Mouse (Mus musculus) liver, embryonic 14.5 days (tissue): ENCODE data around the gene Hpdl. TPM values are rescaled to one million over a fixed set of nuclear protein-coding genes. Genes with fewer than 3 reads are reported as not detected.

ENCODE experiments used
- ATAC-seq: fragments of 200-750 bp; cut with Nextera tagmentation; 2 replicates; pipeline ENCODE4 v1.8.0; 2017; ENCODE audit warnings: moderate number of reproducible peaks, mild to moderate bottlenecking, moderate library complexity; ENCODE audit not compliant: insufficient read depth
- DNase-seq, 3 experiments: peaks; one replicate each; pipeline ENCODE4 v3.0.0-alpha.2; 2012 to 2013; ENCODE audit warnings: low read depth in 3 of 3, low spot score in 3 of 3
- H3K27ac ChIP-seq: fragments of 300-500 bp; sonication (generic); 2 replicates; pipeline ENCODE4 v1.5.1; 2014; ENCODE audit warnings: moderate library complexity, mild to moderate bottlenecking, control low read depth, inconsistent platforms
- H3K27me3 ChIP-seq: fragments of 300-500 bp; sonication (generic); 2 replicates; pipeline ENCODE4 v1.6.1; 2014; ENCODE audit warnings: mild to moderate bottlenecking, low read length, moderate library complexity; ENCODE audit not compliant: control insufficient read depth, insufficient read depth
- H3K36me3 ChIP-seq: fragments of 300-500 bp; sonication (generic); replicated peaks from 2 replicates; pipeline ENCODE4 v1.6.1; 2014; ENCODE audit warnings: low read depth; ENCODE audit not compliant: control insufficient read depth, insufficient read depth
- H3K4me1 ChIP-seq, 2 experiments: fragments of 200-500 bp in 1 of 2; fragments of 300-500 bp in 1 of 2; sonication (generic) in 1 of 2; replicated peaks; 2 replicates each; pipeline ENCODE4 v1.6.1; 2012 to 2014; ENCODE audit warnings: antibody characterized with exemption in 1 of 2, inconsistent platforms in 1 of 2, low read length in 1 of 2; ENCODE audit not compliant: control insufficient read depth in 2 of 2, insufficient read depth in 2 of 2
- H3K4me2 ChIP-seq: fragments of 300-500 bp; sonication (generic); 2 replicates; pipeline ENCODE4 v1.6.1; 2014; ENCODE audit warnings: low read depth, mild to moderate bottlenecking, control low read depth, moderate library complexity
- H3K4me3 ChIP-seq, 2 experiments: fragments of 200-500 bp in 1 of 2; fragments of 300-500 bp in 1 of 2; sonication (generic) in 1 of 2; 2 replicates each; pipeline ENCODE4 v1.5.1; 2012 to 2014; ENCODE audit warnings: low read depth in 2 of 2, low read length in 2 of 2, mild to moderate bottlenecking in 2 of 2, control low read depth in 1 of 2, inconsistent platforms in 1 of 2, moderate library complexity in 1 of 2; ENCODE audit not compliant: insufficient read depth in 1 of 2
- H3K9ac ChIP-seq: fragments of 300-500 bp; sonication (generic); replicated peaks from 2 replicates; pipeline ENCODE4 v1.6.1; 2014; ENCODE audit warnings: mild to moderate bottlenecking, control low read depth, moderate library complexity
- H3K9me3 ChIP-seq: fragments of 300-500 bp; sonication (generic); 2 replicates; pipeline ENCODE4 v1.6.1; 2016; ENCODE audit warnings: low read length, mixed read lengths; ENCODE audit not compliant: control insufficient read depth
- CTCF ChIP-seq: IDR thresholded peaks from 2 replicates; pipeline ENCODE4 v1.5.1; 2016; ENCODE audit warnings: antibody characterized with exemption, low read depth, control low read depth
- EP300 ChIP-seq: IDR thresholded peaks from 2 replicates; pipeline ENCODE4 v1.6.1; 2016; ENCODE audit warnings: antibody characterized with exemption, low read depth
- WGBS: fragments of 180-500 bp; shearing (Covaris S2); extraction: QIAGEN DNeasy Blood & Tissue Kit; methylation state at CpG from one replicate; pipeline ENCODE4 v1.1.7; 2014; ENCODE audit not compliant: insufficient replicate concordance; 5-methylcytosine and 5-hydroxymethylcytosine counted together
- polyA plus RNA-seq, 2 experiments: library from polyadenylated mRNA; depleted of rRNA in 1 of 2; stranded (reverse) in 1 of 2; unstranded in 1 of 2; fragments of >200 nt; fragmentation: Nextera tagmentation in 1 of 2; extraction: Ambion mirVana in 1 of 2; gene quantifications; 2 replicates each; pipeline versions ENCODE4 v1.2.1 to v1.2.3; 2012 to 2014

The Hpdl gene
- polyA plus RNA-seq (2012; rRNA removed) = 0.15 and 0.19 TPM in 2 replicates
- polyA plus RNA-seq (2014; fragmentation: Nextera tagmentation; extraction: Ambion mirVana) = 0.13 and 0.19 TPM in 2 replicates

GRCm38 (mm10) chr4:116821694-116822016, at the start of gene Hpdl:
Gene Hpdl (minus strand): TSS chr4:116821707.
- Histone ChIP-seq H3K36me3 (no peaks in the 10 kb centered on the region), H3K9me3 (no peaks in the 10 kb centered on the region), H3K27me3 (peaks cover 9% of the 10 kb centered on the region), H3K9ac (peak within 1 kb of the TSS; percentile 47), H3K4me1 (peaks cover 3 to 10% of the 10 kb centered on the region in 2 experiments; a peak in 3 of 4 replicates), H3K4me3 (peak within 1 kb of the TSS; percentile 46 to 72), H3K27ac (no peak within 1 kb of the TSS), H3K4me2 (peak within 1 kb of the TSS; percentile 76)
- no peak for DNase-seq
- 9% methylated on average over 9 of the region's 9 CpGs for WGBS
- TF ChIP-seq CTCF = no peak
- TF ChIP-seq EP300 = no peak
- peak; percentile 39; the same call in 1 of the 2 replicates for ATAC-seq

- H3K4me2 ChIP-seq = no peak overlapping the region
- H3K27ac ChIP-seq = no peak overlapping the region
- H3K9ac ChIP-seq = no peak overlapping the region
- DNase-seq = no peak
- peaks cover 6% of the 10 kb centered on the region for H3K27me3 ChIP-seq
- H3K9me3 ChIP-seq = no peaks in the 10 kb centered on the region
- no peak overlapping the region for H3K4me3 ChIP-seq
- ATAC-seq = no peak
- TF ChIP-seq CTCF = no peak
- TF ChIP-seq EP300 = no peak
- H3K4me1 ChIP-seq = no peaks in the 10 kb centered on the region
- no peaks in the 10 kb centered on the region for H3K36me3 ChIP-seq
- WGBS = 26% methylated on average over 3 of the region's 3 CpGs
Observed at GRCm38 (mm10) chr4:116869898-116870297, 48.4 kb upstream of the Hpdl start.

GRCm38 (mm10) chr4:116862023-116862422, 40.5 kb upstream of the Hpdl start:
- Histone ChIP-seq H3K9ac (no peak overlapping the region), H3K27me3 (no peaks in the 10 kb centered on the region), H3K27ac (no peak overlapping the region), H3K4me1 (no peaks in the 10 kb centered on the region), H3K9me3 (no peaks in the 10 kb centered on the region), H3K4me3 (no peak overlapping the region), H3K36me3 (no peaks in the 10 kb centered on the region), H3K4me2 (no peak overlapping the region)
- no peak for TF ChIP-seq CTCF
- TF ChIP-seq EP300 = no peak
- WGBS = 45% methylated on average over 8 of the region's 8 CpGs
- ATAC-seq = no peak
- DNase-seq = no peak

GRCm38 (mm10) chr4:116859711-116860110, 38.2 kb upstream of the Hpdl start:
- no peak for TF ChIP-seq EP300
- TF ChIP-seq CTCF = no peak
- Histone ChIP-seq H3K9ac (no peak overlapping the region), H3K36me3 (no peaks in the 10 kb centered on the region), H3K27me3 (no peaks in the 10 kb centered on the region; the same call in 1 of the 2 replicates), H3K27ac (no peak overlapping the region), H3K9me3 (no peaks in the 10 kb centered on the region), H3K4me1 (no peaks in the 10 kb centered on the region), H3K4me3 (no peak overlapping the region), H3K4me2 (no peak overlapping the region)
- 47% methylated on average over 5 of the region's 5 CpGs for WGBS
- DNase-seq = no peak
- no peak for ATAC-seq

- no peaks in the 10 kb centered on the region; the same call in none of the 2 replicates for H3K27me3 ChIP-seq
- 74% methylated on average over 10 of the region's 10 CpGs for WGBS
- H3K9ac ChIP-seq = no peak overlapping the region
- no peaks in the 10 kb centered on the region for H3K4me1 ChIP-seq
- no peak for ATAC-seq
- no peak overlapping the region for H3K4me3 ChIP-seq
- H3K27ac ChIP-seq = no peak overlapping the region
- no peak for DNase-seq
- no peaks in the 10 kb centered on the region for H3K9me3 ChIP-seq
- TF ChIP-seq CTCF (no peak), EP300 (no peak)
- no peak overlapping the region for H3K4me2 ChIP-seq
- no peaks in the 10 kb centered on the region for H3K36me3 ChIP-seq
Observed at GRCm38 (mm10) chr4:116857203-116857602, 35.7 kb upstream of the Hpdl start.
